Mouse (Mus musculus) bone marrow, adult 2 months (tissue): ENCODE results near the gene Ankrd36. TPM values are rescaled to one million over a fixed set of nuclear protein-coding genes. Genes with fewer than 3 reads are reported as not detected.

Source experiments
- H3K27ac ChIP-seq: fragments of 200-500 bp; 2 replicates; pipeline ENCODE4 v1.5.1; 2012; ENCODE audit warnings: low read depth, mild to moderate bottlenecking, control low read depth, inconsistent platforms, low read length; ENCODE audit not compliant: control insufficient read depth, poor library complexity, insufficient read depth
- H3K4me1 ChIP-seq: fragments of 200-500 bp; 2 replicates; pipeline ENCODE4 v1.6.1; 2011; ENCODE audit warnings: low read length; ENCODE audit not compliant: control insufficient read depth, insufficient read depth
- H3K4me3 ChIP-seq: fragments of 200-500 bp; replicated peaks from 2 replicates; pipeline ENCODE3; 2011; ENCODE audit warnings: mild to moderate bottlenecking, low read depth, low read length, control low read depth; ENCODE audit not compliant: control insufficient read depth
- CTCF ChIP-seq: fragments of 200-500 bp; IDR thresholded peaks from 2 replicates; pipeline ENCODE4 v1.5.1; 2011; ENCODE audit warnings: low read length, control low read depth; ENCODE audit not compliant: control insufficient read depth, insufficient read depth
- POLR2A ChIP-seq: fragments of 200-500 bp; IDR thresholded peaks from 2 replicates; pipeline ENCODE4 v1.6.1; 2011; ENCODE audit warnings: low read depth, mild to moderate bottlenecking, control low read depth, low read length, borderline replicate concordance; ENCODE audit not compliant: control insufficient read depth
- WGBS: fragments of 180-500 bp; shearing (Covaris S2); methylation state at CpG from one replicate; pipeline ENCODE4 v1.1.7; 2018; 5-methylcytosine and 5-hydroxymethylcytosine counted together
- polyA plus RNA-seq: library from polyadenylated mRNA; stranded (reverse); fragments of >200 nt; gene quantifications from 2 replicates; pipeline ENCODE4 v1.2.4, GENCODE M21; 2011; ENCODE audit warnings: low replicate concordance; ENCODE audit not compliant: missing spikeins, insufficient read depth, insufficient read length

Ankrd36 gene
- polyA plus RNA-seq, 1 experiment, result not detected

DNA sequence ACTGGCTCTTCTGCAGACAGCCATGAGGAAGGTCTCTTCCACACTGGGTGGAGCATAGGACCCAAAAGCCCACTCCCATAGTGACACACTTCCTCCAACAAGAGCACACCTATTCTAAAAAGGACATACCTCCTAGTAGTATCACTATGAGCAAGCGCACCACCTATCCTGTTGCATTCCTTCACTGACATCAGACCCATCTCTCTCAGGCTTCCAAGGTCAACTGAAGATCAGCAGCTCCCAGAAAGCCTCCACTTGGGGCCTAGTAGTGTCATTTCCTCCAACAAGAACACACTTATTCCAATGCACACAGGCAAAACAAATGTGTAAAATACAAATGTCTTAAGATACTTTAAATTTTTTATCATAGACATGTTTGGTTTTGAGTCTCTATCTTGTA lies 132.3 kb downstream of the Ankrd36 start:
- Histone ChIP-seq H3K4me3 (no peak overlapping the region), H3K4me1 (no peaks in the 10 kb centered on the region; the same call in 1 of the 2 replicates), H3K27ac (no peak overlapping the region)
- 97% methylated on average over 1 of the region's 1 CpGs for WGBS
- TF ChIP-seq POLR2A, result no peak
- no peak for TF ChIP-seq CTCF

- WGBS, result 86% methylated on average over 5 of the region's 5 CpGs
- Histone ChIP-seq H3K27ac (no peak overlapping the region), H3K4me3 (no peak overlapping the region), H3K4me1 (no peaks in the 10 kb centered on the region; the same call in 1 of the 2 replicates)
- TF ChIP-seq POLR2A, result no peak
- no peak for TF ChIP-seq CTCF
Measured at GRCm38 (mm10) chr11:5702271-5702956, 132.9 kb downstream of the Ankrd36 start.

DNA sequence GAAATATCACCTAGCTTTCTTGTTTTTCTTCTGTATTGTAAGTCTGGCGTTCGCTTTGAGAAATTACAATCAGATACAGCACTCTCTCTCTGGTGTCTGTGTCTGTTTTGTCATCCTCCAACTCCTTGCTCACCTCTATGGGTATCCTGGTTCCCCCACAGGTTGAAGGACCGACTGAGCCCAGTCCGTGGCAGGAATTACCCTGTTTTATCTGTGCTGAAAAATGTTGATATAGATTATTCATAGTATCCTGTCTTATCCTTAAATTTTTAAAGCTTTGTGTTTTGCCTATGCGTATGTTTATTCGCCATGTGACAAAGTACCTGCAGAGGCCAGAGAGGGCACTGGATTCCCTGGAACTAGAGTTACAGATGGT lies 133.5 kb downstream of the Ankrd36 start:
- Histone ChIP-seq H3K27ac (no peak overlapping the region), H3K4me3 (no peak overlapping the region), H3K4me1 (no peaks in the 10 kb centered on the region; the same call in 1 of the 2 replicates)
- 88% methylated on average over 6 of the region's 6 CpGs for WGBS
- TF ChIP-seq POLR2A, result no peak
- TF ChIP-seq CTCF, result no peak

GRCm38 (mm10) chr11:5703341-5703740 lies 133.9 kb downstream of the Ankrd36 start:
- H3K4me1 ChIP-seq, result no peaks in the 10 kb centered on the region; the same call in 1 of the 2 replicates
- H3K27ac ChIP-seq, result no peak overlapping the region
- TF ChIP-seq CTCF (no peak), POLR2A (no peak)
- WGBS, result 85% methylated on average over 1 of the region's 1 CpGs
- H3K4me3 ChIP-seq, result no peak overlapping the region

DNA sequence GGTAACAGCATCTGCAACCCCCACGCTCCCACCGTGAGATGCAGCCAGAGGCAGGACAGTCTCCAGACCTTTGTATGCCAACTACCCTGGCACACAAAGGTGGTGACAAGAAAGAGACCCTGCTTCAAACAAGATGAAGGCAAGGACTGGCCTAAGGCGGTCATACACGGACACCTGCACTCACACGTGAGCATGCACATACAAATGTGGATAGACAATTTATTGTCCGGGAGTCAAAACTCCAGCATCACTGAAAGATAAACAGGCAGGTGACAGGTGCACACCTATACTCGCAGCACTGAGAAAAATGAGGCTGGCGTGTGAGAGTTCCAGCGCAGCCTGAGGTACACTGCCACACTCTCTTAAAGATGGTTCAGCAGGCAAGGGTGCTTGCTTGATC lies 136.5 kb downstream of the Ankrd36 start:
- no peaks in the 10 kb centered on the region; the same call in 1 of the 2 replicates for H3K4me1 ChIP-seq
- TF ChIP-seq CTCF (no peak), POLR2A (no peak)
- H3K27ac ChIP-seq, result no peak overlapping the region
- no peak overlapping the region for H3K4me3 ChIP-seq
- WGBS, result 90% methylated on average over 9 of the region's 9 CpGs

DNA sequence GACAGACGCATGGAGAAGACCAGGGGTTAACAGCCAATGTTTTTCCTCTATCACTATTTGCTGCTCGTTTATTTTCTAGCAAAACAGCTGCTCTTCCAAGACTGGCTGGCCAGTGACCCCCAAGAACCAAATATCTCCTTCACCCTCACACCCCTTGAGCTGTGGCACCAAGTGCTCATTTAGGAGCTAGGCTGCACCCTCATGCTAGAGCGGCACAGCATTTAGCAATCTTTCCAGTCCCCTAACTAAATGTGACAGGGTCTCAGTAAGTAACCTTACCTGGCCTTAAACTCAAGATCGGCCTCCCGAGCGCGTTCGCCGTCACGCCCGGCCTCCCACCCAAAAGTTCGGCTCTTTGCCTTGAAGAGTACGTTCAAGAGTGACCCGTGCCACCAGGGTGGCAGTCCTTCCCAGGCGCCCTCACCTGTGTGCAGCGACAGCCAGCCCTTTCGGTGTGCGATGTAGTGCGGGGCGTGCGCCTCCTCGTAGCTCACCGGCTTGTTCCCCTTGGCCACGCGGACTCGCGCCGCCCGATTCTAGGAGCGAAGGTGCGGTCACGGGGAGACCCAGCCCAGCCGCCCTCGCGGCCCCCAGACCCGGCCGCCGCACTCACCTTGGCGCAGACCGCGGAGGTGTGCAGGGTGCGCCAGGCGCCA lies 137.5 kb downstream of the Ankrd36 start:
- peak overlapping the region; percentile 40 for H3K27ac ChIP-seq
- peak overlapping the region; percentile 96 for H3K4me3 ChIP-seq
- under 1% methylated on average over 43 of the region's 43 CpGs for whole genome bisulfite sequencing
- no peak for TF ChIP-seq CTCF
- TF ChIP-seq POLR2A, result no peak
- no peaks in the 10 kb centered on the region; the same call in 1 of the 2 replicates for H3K4me1 ChIP-seq

- peak overlapping the region; percentile 40 for H3K27ac ChIP-seq
- peak overlapping the region; percentile 96 for H3K4me3 ChIP-seq
- no peaks in the 10 kb centered on the region; the same call in 1 of the 2 replicates for H3K4me1 ChIP-seq
- TF ChIP-seq CTCF (no peak), POLR2A (peak; percentile 87; the same call in 1 of the 2 replicates)
- 17% methylated on average over 50 of the region's 50 CpGs for WGBS
Measured at GRCm38 (mm10) chr11:5707530-5708353, 138.3 kb downstream of the Ankrd36 start.

- 80% methylated on average over 9 of the region's 9 CpGs for WGBS
- no peaks in the 10 kb centered on the region for H3K4me1 ChIP-seq
Measured at GRCm38 (mm10) chr11:5715179-5715578, 145.7 kb downstream of the Ankrd36 start.

More at GRCm38 (mm10) chr11:5715179-5715578, 145.7 kb downstream of the Ankrd36 start:
- no peak overlapping the region for H3K4me3 ChIP-seq
- no peak for TF ChIP-seq CTCF
- TF ChIP-seq POLR2A, result no peak
- no peak overlapping the region for H3K27ac ChIP-seq
